Mouse (Mus musculus) kidney, adult 2 months (tissue): ENCODE measurements at regions not wholly inside any gene's neighbourhood (a gene's known extent, or its start where the extent isn't known, plus 50 kb on each side); places are given as distances from the start of the nearest gene placed in this dataset.

Experiments used
- CTCF ChIP-seq: fragments of 200-500 bp; conservative IDR thresholded peaks from 2 replicates; pipeline ENCODE4 v1.5.1; 2011; ENCODE audit warnings: low read depth, mild to moderate bottlenecking, control low read depth, low read length, moderate library complexity, mixed read lengths; ENCODE audit not compliant: insufficient read depth, insufficient read length
- POLR2A ChIP-seq: fragments of 200-500 bp; IDR thresholded peaks from one replicate; pipeline ENCODE4 v1.6.1; 2011; ENCODE audit warnings: low read depth, low read length, control low read depth

DNA sequence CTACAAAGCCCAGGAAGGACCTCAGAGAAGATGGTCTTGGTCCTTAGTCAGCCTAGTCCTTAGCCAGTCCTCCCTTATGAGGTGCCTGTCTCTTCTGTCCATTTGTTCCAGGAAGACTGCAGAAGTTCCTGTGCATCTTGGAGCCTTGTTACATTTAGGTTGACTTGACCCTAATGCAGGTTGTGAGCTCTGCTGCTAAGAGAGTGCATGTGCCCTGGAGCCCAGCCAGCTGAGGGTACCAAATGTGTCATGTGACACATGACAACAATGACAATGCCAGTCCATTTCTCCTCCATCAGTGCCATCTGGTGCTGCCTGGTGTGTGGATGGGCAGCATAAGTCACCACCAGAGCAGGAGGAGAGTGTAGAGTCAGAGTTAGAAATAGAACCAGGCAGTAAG, 61.7 kb upstream of the Gm12830 start:
- TF ChIP-seq CTCF (no peak), POLR2A (no peak)
